Mouse (Mus musculus) c-Kit-positive CD71-positive TER-119-positive erythroid progenitor cells, embryonic 14.5 days (primary cell): ENCODE data around the gene Dixdc1.
"Not testable (repeated sequence)": the region's sequence is repeated elsewhere in the genome, so short reads cannot be mapped to it uniquely, and the experiment has no call there.

ENCODE experiments used
- DNase-seq: peaks from one replicate; pipeline ENCODE4 v3.0.0-alpha.2; 2013; ENCODE audit warnings: low spot score

The Dixdc1 gene

DNA sequence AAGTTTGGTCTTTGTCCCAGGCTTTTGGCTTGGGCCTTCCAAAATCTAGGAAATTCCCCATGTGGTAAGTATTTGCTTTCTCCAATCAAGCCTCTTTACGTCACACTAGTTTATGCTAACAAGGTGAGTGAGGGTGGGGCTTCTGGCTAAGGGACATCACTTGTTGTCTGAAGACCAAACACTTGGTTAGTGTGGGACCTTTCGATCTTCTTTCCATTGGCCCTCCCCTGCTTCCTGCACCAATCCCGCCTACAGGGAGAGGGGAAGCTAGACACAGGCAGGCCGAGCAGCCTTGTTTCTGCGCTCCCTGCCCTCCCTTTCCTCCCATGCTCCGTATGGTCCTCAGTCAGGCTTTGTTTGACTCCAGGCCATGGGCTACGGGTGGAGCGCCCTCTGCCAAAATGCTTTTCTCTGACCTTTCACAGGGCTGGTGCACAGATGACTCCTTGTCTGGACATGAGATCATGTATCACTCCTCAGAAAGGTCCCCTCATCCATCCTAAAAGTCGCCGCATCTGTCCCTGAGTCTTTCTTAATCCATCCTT, 92.4 kb downstream of the Dixdc1 start:
- DNase-seq = no peak

DNA sequence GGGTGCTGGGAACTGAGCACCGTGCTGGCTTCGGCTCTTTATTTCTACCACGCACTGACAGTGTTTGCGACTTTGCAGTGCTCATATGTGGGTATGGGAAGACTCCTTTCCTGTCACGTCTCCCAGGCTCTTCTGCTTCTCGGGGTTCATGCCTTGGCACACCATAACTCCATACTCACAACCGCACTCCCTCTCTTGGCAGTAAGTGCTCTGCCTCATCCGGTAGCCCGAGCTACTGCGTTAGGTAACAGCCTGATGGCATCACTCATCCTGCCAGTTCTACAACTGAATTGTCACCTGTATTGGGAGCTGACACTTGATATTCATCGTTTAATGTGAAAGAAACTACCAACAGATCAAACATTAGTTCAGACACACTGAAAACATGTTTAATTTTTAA, 105.0 kb downstream of the Dixdc1 start:
- DNase-seq = no peak

DNA sequence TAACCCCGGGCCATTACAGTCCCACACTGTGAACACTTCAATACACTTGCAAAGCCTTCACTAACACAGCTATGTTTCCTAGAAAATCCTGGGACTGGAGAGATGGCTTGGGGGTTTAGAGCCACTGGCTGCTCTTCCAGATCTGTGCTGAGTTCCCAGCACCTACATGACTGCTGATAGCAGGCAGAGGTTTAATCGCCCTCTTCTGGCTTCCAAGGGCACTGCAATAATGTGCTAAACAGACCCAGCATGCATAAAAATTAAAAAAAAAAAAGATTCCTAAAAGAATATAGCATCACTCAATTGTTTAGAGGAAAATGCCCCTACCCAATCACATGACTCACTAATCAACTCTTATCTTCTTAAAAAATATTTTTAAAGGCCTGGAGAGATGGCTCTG, 106.3 kb downstream of the Dixdc1 start:
- DNase-seq = no peak

DNA sequence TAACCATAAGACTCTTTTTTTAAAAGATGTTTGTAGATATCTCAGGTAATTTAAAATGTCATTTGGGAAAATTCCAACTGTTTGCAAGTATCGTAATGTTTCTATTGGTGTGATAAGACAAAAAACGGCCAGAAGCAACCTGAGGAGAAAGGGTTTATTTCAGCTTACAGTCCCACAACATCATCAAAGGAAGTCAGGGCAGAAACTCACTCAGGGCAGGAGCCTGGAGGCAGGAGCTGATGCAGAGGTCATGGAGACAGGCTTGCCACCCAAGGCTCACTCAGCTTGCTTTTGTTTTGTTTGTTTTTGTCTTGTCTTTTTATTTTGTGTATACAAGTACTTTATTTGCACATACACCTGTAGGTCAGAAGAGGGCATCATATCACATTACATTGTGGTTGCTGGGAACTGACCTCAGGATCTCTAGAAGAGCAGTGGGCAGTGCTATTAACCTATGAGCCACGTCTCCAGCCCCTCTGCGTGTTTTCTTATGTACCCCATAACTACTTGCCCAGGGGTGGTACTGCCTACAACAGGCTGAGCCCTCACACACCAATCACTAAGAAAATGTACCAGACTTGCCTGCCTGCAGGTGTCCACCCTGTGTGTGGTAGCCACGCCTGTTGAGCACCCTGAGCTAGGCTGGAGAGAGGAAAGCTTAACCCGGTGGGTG, 107.2 kb downstream of the Dixdc1 start:
- no peak for DNase-seq

DNA sequence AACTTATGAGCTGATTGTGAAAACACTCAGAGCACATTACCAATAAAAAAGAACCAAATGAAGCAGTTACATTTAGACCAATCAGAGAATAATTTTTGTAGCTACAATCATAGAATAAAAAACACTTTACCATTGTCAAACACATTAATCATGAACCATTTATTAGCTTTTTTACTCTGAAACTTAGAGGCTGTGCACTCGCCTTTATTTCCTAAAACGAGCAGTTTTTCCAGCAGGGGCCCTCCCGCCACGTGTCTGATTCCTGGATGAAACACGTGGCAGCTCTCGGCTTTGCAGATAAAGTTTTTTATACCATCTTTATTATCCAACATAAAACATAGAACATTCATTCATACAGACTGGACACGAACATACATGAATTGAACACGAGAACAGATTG, 108.4 kb downstream of the Dixdc1 start:
- not testable (repeated sequence) for DNase-seq

DNA sequence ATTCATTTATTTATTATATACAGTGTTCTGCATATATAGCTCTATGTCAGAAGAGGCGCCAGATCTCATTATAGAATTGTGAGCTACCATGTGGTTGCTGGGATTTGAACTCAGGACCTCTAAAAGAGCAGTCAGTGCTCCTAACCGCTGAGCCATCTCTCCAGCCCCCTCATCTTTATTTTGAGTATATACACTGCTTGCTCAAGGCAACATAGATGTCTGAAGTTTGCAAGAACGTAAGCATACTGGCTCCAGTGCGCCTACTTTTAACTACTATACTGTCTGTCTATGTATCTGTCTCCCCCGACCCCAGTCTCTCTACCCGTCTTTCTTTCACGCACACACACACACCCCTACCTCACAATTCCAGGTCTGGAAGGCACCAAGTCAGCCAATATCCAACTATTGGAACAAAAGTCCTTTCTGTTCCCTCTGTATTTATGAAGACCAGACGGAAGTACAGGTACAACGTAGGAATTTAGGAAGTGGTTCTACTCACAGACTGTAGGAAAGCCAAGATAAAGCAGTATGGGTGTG, 121.5 kb downstream of the Dixdc1 start:
- no peak for DNase-seq

DNA sequence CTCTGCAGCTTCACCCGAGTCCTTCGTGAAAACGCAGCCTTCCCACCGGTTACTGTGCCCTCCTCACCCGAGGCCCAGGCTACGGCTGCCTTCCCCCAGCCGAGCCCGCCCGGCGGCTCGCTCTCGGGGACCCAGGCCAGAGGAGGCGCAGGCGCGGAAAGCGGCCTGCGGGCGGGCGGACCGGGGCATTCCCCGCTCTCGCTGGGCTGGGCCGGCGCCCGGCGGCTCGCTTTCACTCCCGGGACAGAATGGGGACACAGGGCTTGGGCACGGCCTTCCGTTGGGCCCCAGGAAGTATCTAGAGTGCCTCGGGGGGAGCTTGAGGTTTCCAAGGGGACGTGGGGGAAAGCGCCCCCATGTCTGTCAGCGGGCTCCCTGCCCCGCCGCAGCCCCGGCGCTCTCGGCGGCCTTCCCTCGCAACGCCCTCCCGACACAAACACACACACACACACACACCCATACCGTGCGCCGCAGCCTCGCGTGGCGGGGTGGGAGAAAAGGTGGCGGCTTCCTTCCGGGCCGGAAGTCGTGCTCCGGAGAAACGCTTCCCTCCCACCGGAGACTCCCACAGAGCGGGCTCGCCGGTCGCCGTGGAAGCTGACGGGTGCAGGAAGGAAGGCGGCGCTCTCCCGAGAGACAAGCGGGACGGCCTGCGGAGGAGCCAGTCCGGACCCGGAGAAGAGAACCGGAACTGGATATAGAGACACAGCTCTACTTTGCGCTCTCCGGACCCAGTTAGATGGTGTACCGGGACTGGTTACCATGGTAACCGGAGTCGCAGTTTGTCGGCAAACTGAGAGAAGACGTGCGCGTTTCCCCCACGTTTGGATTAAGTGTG, 122.3 kb downstream of the Dixdc1 start, which contains the start of the genes Pih1d2 and Nkapd1:
TSS of gene Pih1d2 (plus strand) at position 556 of the 838 bp plus-strand sequence.
TSS of gene Nkapd1 (minus strand) at position 699 of the 838 bp plus-strand sequence.
- peak; percentile 91 for DNase-seq

DNA sequence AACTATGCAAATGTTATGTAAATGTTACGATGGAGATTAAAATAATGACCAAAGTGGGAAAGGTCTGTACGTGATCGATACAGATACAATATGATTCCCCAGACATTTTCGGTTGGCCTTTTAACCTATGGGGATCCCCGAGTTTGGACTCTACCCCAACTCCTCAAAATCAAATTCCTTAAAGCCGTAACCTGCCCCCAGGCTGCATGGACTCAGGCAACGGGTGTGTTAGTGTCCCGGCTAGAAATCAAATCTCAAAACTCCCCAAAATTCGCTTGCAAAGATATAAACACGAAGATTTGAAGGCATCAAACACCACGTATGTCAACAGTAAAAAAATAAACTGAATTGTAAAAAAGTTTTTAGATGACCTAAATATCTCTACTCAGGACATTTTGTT, 123.2 kb downstream of the Dixdc1 start:
- DNase-seq = no peak
